Mouse (Mus musculus) CH12.LX (cell line): Measurements from ENCODE around the gene Cenpb.

Source experiments
- MAX ChIP-seq: IDR thresholded peaks from 2 replicates; pipeline ENCODE4 v1.6.1; 2011; ENCODE audit warnings: low read length, improper control_type of control experiment
- SIN3A ChIP-seq: IDR thresholded peaks from 2 replicates; pipeline ENCODE4 v1.6.1; 2012; ENCODE audit warnings: low read length, improper control_type of control experiment, inconsistent platforms
- ZKSCAN1 ChIP-seq: IDR thresholded peaks from 2 replicates; pipeline ENCODE4 v1.6.1; 2012; ENCODE audit warnings: low read depth, inconsistent platforms, low read length, improper control_type of control experiment, borderline replicate concordance

DNA sequence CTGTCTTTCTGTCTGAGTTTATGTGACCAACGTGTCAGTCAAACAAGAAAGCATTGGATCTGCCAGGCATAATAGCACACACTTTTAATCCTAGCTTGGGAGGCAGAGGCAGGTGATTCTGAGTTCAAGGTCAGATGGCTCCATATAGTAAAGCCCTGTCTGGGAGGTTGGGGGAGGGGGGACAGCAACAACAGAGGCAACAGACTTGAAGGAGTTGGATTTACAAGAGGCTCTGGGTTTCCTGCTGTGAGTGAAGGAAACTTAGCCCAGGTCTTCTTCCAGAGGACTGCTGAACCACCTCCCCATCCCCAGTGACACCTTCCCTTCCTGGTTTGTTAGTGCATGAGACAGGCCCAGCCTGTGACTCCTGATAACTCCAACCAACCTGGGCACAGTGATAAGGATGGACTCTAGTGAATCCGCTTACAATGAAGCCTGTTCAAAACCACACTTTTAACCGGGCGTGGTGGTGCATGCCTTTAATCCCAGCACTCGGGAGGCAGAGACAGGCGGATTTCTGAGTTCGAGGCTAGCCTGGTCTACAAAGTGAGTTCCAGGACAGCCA is 27.6 kb downstream of the Cenpb start:
- TF ChIP-seq SIN3A: no peak
- TF ChIP-seq MAX: no peak
- TF ChIP-seq ZKSCAN1: no peak
